Mouse (Mus musculus): ENCODE results near the gene Hes3. TPM values are rescaled to one million over a fixed set of nuclear protein-coding genes. Genes with fewer than 3 reads are reported as not detected.

The Hes3 gene
- total RNA-seq, 2 experiments from 2014 or later, result 0.30 to 0.37 TPM

DNA sequence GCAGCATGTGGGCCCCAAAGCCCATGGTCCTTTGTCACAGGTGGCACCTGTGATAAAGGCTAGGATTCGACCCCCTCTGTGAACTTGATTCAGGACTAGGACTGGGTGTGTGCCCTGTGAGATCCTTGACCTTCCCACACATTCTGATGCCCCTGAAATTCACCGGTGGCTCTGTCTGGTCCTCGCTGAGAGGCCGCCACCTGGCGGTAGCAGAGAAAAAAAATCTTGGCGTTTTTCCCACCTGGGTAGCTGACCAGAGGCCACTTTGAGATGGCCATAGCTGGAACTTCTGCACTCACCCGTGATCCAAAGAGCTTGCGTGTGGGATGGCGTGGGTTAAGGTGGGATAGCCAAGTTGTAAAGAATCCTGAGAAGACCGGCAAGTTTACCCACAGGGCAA is 6.0 kb downstream of the Hes3 start:
- peak; percentile 47 to 56 for DNase-seq (ENCODE audit: low spot score in 2 of 2)
- intact Hi-C loops (cut with DNase I), result loop anchor here (10.0 kb wide), 1 partner anchor 111 kb away; the partner anchor contains the start of gene Acot7

DNA sequence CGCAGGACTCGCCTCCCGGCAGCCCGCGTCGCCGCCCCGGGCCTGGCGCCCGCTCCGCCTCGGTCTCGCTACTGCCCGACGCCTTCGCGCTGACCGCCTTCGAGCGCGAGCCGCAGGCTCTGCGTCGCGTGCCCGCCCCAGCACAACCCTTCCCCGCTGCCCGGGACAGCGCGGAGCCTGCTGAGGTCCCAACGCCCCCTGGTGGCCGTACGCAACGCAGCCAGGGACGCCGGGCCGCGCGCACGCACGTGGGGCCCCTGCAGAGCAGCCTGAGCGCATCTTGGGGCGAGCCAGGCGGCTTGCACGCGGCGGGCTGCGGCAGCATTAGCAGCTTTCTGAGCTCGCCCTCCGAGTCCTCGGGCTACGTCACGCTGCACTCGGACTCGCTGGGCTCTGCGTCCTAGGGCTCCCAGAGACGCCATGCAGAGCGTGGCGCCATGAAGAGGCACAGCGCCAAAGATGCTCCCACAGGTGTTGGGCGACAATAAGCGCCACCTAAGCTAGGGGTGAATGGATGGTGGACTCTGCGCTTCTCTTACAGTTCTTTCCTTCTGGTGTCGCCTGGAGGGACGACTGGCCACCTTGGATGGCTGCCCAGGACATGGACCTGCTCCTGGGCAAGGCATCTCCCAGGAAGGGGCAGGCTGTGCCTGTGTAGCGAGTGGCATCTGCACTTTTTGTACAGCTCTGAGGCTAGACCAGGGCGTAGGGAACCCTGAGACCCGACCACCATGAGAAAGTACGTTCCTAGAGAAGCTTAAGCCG is 8.1 kb downstream of the Hes3 start:
- intact Hi-C loops (cut with DNase I), result loop anchor here (1.0 to 10.0 kb wide), 2 partner anchors 69 to 109 kb away; partner anchors contain the start of gene Acot7
- DNase-seq (ENCODE audit: low spot score in 2 of 2), result peak; percentile 84 to 85

DNA sequence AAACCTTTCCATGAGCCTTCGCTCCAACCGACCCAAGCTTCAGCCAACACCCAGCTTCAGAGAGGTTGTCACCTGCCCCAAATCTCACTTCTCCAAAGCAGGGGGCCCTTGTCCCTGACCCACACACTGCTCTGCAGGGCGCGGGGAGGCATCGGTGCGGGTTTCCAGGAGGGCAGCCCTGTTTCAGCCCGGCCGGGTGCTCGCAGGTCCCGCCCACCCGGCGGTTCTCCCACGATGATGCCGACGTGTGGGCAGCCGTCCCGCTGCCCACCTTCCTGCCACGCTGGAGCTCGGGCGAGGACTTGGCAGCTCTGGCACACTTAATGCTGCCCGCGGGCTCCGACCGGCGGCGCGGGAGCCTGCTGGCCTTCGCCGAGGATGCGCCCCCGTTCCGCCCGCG is 8.7 kb downstream of the Hes3 start:
- no peak for DNase-seq (ENCODE audit: low spot score in 2 of 2)
- intact Hi-C loops (cut with DNase I), result loop anchor here (1.0 to 10.0 kb wide), 2 partner anchors 68 to 108 kb away; partner anchors contain the start of gene Acot7

DNA sequence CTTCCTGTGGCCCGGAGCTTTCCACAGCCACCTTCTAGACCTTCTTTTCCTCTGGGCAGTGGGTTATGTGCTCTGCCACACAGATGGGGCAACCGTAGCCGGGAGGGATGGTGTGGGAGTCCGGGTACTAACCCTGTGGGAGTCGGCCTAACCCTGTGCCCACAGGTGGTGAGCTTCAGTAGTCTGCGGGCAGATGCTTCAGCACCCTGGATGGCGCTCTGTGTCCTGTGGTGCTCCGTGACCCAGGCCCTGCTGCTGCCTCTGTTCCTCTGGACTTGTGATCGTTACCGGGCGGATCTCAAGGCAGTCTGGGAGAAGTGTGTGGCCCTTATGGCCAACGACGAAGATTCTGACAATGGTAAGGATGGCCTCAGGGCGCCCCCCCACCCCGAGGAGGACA is 9.9 kb downstream of the Hes3 start:
- intact Hi-C loops (cut with DNase I), result loop anchor here (10.0 kb wide), 1 partner anchor 107 kb away; the partner anchor contains the start of gene Acot7
- no peak for DNase-seq (ENCODE audit: low spot score in 2 of 2)

DNA sequence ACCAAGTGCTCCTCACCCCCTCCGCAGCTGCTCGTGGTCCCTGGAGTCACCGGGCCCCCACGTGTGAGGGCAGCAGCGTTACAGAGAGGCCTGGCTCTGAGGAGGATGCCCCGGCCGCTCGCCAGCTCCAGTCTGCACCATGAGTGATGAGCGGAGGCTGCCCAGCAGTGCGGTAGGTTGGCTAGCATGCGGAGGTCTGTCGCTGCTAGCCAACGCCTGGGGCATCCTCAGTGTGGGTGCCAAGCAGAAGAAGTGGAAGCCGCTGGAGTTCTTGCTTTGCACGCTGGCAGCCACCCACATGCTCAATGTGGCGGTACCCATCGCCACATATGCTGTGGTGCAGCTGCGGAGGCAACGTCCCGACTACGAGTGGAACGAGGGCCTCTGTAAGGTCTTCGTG is 12.5 kb downstream of the Hes3 start:
- DNase-seq (ENCODE audit: low spot score in 2 of 2), result peak in 1 of 2 experiments; percentile 81
- intact Hi-C loops (cut with DNase I), result no loop called here

DNA sequence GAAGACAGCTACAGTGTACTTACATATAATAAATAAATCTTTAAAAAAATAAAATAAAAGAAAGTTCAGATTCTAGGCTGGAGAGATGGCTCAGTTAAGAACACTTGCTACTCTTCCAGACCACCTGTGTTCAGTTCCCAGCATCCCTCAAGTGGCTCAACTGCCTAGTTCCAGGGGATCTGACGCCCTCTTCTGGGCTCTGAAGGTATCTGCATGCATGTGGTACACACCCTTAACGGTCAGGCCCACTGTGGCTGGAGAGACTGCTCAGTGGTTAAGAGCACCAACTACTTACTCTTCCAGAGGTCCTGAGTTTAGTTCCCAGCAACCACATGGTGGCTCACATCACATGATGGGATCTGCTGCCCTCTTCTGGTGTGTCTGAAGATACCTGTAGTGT is 13.5 kb downstream of the Hes3 start:
- no peak for DNase-seq (ENCODE audit: low spot score in 2 of 2)
- intact Hi-C loops (cut with DNase I), result no loop called here

DNA sequence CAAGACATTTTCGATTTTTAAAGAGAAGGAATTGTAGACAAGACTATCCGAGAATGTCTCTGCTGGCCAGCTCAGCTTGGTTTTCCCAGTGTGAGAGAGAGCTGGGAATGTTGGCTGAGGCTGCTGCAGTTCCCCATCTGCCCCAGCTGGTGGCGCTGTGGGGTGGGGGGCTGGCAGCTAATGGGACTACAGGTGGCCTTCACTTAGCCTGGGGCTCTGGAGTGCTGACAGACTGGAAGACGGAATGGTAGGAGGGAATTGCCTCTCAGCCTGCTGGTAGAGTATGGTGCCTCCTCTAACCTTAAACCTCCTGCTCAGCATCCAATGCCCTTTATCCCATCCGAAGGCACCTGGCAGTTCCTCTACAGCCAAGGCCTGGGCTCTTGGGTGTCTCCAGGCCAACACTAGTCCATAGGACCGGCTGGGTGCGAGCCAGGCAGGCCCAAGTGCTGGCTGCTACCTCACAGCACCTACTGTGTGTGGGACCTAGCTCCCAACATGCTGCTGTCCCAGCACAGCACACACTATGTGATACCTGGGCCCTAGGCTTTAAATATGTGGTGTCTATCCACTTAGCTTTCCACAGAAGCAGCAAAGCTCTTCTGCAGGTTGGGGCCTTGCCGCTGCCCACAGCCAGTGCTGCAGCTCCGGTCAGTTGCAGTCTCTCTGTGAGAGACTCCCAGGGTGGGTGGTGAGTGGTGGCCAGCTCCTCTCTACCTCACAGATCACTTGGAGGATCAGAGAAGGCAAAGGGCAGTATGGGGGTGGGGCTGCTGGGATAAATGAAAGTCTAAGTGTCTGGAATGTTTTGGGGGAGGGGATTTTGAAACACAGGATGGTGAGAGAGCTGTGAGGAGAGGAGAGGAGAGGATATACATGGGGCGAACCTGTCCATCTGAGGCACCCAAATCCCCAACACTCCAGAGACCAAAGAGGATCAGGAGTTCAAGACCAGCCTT is 14.8 kb downstream of the Hes3 start:
- intact Hi-C loops (cut with DNase I), result no loop called here
- no peak for DNase-seq (ENCODE audit: low spot score in 2 of 2)

DNA sequence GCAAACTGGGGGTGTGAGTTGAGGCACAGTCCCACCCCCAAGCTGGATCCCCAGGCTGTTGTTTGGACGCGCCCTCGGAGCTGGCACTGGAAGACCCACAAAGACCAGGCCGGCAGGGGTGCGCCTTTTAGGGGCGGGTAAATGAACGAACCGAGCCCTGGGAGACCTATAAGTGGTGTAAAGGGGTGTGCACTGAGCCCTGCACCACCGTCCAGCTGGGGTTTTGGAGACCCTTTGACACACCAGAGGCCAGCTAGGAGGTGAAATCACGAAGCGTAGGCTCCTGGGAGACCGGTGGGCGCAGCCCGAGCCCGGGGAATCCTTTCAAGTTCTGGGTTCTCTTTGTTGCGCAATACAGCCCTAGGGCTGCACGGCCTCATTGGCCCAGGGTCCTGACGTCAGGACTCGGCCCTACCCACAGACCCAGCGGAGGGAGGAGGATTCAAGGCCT is 16.8 kb downstream of the Hes3 start:
- DNase-seq (ENCODE audit: low spot score in 2 of 2), result no peak
- intact Hi-C loops (cut with DNase I), result no loop called here

DNA sequence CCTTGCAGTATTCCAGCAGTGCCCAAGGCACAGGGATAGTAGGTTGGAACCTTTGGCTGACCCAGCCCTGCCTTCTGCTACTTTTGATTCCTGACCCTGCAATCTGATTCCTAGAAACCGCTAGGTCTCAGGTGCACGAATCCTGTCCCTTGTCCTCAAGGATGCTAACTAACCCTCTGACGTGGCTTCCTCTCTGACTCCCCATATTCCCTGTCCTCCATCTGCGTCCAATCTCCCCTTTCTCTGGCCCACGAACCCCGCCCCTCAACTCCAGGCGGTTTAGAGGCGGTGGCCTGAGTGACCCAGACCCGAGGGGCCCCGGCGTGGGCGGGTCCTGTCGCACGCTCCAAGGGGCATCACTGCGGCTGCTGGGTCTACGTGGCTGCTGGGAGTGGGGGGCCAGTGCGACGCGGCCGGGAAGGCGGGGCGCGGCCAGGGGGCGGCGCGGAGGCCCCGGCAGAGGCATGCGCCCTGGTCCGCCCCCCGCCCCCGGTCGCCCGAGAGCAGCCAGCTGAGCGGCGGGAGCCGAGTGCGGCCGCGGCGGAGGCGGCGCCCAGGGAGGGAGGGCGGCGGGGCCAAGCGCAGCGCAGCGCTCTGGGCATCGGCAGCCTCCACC is 17.7 kb downstream of the Hes3 start, which contains the start of gene Gpr153:
Gpr153 (plus strand) TSS at position 612 of the 616 bp plus-strand sequence.
- intact Hi-C loops (cut with DNase I), result no loop called here
- DNase-seq (ENCODE audit: low spot score in 2 of 2), result peak in 1 of 2 experiments; percentile 58

DNA sequence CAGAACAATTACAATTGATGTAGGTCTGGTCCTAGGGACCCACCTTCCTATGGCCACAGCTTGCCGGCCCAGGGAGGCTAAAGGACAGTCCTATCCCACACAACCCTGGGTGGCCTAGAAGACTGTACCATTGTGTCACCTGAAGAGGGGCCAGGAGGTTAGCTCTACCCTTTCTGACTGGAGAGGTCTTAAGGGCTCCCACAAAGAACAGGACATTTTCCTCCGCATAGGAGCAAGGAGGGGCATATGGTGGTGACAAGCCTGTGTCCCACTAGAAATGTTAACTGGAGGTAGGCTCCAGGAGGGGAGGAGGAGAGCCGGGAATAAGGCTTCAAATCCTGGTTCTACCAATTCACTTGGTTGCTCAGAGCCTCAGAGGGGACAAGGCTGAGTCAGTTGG is 18.3 kb downstream of the Hes3 start:
- intact Hi-C loops (cut with DNase I), result no loop called here
- DNase-seq (ENCODE audit: low spot score in 2 of 2), result no peak

DNA sequence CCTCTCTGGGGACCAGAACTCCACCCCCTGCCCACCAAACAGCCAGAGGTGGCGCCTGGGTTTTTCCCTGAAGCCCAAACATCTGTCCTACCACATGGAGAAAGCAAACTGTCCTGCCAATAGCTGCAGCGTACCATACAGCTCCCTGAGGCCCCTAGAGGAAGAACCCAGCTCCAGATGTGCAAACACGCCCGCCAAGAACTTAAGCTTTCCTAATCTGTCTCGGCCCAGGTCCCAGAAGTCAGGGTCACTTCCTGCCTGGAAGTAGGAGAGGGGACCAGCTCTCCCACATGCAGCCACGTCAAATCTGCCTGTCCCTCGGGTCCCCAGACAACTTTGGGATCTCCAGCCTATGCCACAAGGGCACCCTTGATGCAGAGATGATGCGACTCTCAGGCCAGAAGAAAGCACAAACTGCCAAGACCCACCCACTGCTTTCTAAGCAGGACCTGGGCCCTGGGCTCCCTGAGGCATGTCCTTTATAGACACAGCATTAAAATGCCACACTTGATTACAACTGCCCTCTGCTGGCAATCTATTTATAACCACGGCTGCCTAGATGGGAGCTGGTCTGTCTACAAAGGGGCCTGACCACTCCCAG is 18.9 kb downstream of the Hes3 start:
- intact Hi-C loops (cut with DNase I), result no loop called here
- no peak for DNase-seq (ENCODE audit: low spot score in 2 of 2)

DNA sequence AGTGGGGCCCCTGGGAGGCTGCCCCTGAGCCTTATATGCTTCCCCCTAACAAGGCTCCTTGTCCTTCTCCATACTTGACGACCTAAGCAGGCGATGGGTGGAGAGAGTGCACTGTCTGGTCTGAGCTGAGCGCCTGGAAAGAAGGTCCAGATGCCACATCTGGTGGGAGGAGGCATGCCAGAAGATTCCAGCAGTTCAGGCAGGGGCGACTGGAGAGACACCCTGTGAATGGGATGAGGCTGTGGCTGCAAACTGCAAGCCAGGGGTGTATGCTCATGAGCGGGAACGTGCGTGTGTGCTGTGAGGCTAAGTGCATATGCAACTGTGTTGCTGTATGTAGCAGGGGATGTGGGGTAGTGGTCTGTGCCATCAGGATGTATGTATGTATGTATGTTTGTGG is 19.5 kb downstream of the Hes3 start:
- intact Hi-C loops (cut with DNase I), result no loop called here
- no peak for DNase-seq (ENCODE audit: low spot score in 2 of 2)

DNA sequence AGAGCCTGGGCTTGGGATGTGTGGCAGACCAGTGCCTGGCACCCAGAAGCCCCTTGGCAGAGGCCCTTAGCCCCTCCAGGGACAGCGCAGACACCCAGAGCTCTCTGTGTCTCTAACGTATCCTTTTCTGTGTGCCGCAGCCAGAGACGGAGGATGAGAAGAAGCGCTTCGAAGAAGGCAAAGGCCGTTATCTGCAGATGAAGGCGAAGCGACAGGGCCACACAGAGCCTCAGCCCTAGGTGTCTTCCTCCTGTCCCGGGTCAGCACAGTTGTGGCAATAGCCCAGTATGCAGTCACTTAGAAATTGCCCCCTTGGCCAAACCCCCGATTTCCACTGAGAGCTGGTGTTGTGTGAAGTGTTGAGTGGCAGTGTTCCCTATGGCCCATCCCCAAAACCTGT is 20.1 kb downstream of the Hes3 start:
- no peak for DNase-seq (ENCODE audit: low spot score in 2 of 2)
- intact Hi-C loops (cut with DNase I), result no loop called here

DNA sequence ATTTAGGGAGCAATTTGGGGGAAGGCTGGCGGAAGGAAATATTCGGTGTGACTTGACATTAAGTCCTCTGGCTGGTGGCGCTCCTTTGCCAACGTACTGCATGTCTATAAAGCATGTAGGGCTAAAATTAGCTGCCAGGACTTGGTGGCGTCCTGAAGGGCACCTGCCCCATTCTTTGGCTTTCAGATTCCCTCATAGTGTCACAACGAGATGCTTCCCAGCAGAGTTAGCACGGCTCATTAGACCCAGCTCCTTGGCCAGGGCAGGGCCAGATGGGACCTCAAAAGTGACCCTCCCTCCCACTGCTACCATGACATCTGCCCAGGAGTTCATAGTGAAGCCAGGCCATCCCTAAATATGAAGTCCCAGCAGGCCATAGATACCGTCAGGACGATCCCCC is 20.9 kb downstream of the Hes3 start:
- intact Hi-C loops (cut with DNase I), result no loop called here
- DNase-seq (ENCODE audit: low spot score in 2 of 2), result no peak

DNA sequence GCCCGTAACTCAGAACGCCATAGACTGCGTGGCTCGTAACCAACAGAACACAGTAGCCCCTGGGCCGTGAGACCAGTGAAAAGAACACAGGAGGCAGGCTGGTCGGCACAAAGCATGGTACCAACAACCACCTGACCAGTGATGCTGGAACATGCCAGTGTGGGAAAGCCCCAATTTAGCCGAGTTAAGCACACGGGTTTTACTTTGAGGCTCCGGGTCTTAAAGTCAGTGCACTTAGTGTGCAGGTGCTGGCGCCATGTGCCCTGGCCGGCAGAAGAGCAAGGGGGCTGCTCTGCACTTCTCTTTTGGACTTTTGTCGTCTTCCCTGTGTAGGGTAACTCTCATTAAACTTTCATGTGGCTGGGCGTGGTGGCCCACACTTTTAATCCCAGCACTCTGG is 21.5 kb downstream of the Hes3 start:
- intact Hi-C loops (cut with DNase I), result no loop called here

DNA sequence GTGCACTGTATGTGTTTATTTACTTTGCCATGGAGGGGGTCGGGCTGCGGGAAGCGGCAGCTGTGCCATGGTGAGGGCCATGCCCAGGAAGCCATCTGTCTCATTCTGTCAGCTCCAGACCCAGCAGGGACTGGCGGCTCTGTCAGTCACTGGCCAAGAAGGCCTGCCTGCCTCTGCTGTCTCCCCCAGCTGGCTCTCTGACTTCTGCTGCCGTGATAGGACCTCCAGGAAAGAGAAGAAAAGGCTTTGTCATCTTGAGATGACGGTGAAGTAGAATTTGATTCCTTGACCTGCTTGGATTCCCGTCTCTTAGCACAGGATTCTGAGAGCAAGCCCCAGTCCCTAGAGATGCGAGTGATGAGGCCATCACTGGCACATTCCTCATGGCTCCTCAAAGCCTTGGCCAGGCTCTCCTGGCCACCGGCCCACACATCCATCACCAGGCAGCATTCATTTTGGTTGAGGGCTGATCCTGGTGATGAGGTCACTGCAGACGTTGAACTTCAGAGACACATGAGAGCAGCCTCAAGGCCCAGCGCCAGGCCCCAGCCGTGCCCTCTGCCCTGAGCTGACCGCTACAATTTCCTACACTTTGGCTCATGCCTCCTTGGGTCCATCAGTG is 23.6 kb downstream of the Hes3 start:
- intact Hi-C loops (cut with DNase I), result no loop called here
- no peak for DNase-seq (ENCODE audit: low spot score in 2 of 2)

More for the DNA sequence above, 21.5 kb downstream of the Hes3 start:
- DNase-seq (ENCODE audit: low spot score in 2 of 2), result no peak

DNA sequence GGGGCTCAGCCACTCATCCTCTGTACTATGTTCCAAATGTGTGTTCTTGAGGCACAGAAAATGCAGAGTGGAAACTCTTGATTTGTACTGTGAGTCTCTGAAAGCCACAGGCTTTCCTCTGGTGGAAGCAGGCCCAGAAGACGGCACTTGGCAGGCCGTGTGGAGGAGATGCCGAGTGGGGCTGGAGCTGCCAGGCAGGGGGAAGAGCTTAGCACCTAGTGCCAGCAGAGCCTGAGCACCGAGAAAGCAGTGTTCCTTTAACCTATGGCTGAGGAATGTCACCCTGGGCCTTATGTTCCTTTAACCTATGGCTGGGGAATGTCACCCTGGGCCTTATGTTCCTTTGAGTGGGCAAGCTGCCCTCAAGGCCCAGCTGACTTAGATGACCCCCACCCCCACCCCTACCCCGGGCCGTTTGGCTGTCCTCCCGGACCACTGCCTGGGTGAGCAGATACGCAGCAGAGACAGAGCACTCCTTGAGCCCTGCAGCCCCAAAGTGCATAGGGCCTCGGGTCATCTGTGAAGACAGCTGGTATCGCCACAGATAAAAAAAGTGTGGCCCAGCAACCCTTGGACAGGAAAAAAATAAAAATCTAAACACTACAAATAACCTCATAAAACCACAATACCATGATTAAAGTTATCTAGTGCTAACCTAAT is 25.1 kb downstream of the Hes3 start:
- intact Hi-C loops (cut with DNase I), result no loop called here
- peak in 1 of 2 experiments; percentile 78 for DNase-seq (ENCODE audit: low spot score in 2 of 2)

DNA sequence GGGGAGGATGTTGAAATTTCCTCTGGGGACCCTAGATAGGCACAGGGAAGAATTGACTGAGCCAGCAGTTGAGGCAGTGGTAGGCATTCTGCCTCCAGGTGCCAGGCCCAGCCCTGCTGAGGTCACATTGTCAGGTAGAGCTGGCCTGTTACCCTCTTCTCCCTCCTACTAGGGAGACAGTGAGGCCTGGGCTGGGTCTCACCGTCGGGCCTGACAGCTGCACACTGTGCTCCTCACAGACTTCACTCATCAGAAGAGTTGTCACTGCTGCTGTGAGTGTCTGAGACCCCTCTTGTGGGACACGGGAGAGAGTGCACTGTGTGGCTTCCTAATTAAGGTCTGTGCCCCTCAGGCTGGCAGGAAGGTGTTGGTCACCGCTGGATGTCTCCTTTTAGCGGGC is 25.7 kb downstream of the Hes3 start:
- DNase-seq (ENCODE audit: low spot score in 2 of 2), result no peak
- intact Hi-C loops (cut with DNase I), result no loop called here
